Mouse (Mus musculus) liver, postnatal 0 days (tissue): ENCODE results near the gene Mark3. TPM values are rescaled to one million over a fixed set of nuclear protein-coding genes. Genes with fewer than 3 reads are reported as not detected.

Experiments
- ATAC-seq: fragments of 200-750 bp; cut with Nextera tagmentation; 2 replicates; pipeline ENCODE4 v1.8.0; 2017; ENCODE audit warnings: mild to moderate bottlenecking, moderate library complexity
- DNase-seq: peaks from one replicate; pipeline ENCODE4 v3.0.0-alpha.2; 2016
- H3K27ac ChIP-seq: fragments of 300-500 bp; sonication (generic); 2 replicates; pipeline ENCODE4 v1.5.1; 2014; ENCODE audit warnings: antibody characterized with exemption, moderate library complexity, mild to moderate bottlenecking, low read depth
- H3K27me3 ChIP-seq: fragments of 300-500 bp; sonication (generic); 2 replicates; pipeline ENCODE4 v1.6.1; 2014; ENCODE audit warnings: low read length, control low read depth, mixed read lengths; ENCODE audit not compliant: insufficient read depth
- H3K36me3 ChIP-seq: fragments of 300-500 bp; sonication (generic); replicated peaks from 2 replicates; pipeline ENCODE4 v1.6.1; 2014; ENCODE audit warnings: mild to moderate bottlenecking, control low read depth, low read length, moderate library complexity, mixed read lengths; ENCODE audit not compliant: insufficient read depth
- H3K4me1 ChIP-seq: fragments of 300-500 bp; sonication (generic); 2 replicates; pipeline ENCODE4 v1.6.1; 2014; ENCODE audit warnings: antibody characterized with exemption, mild to moderate bottlenecking, control low read depth; ENCODE audit not compliant: insufficient read depth
- H3K4me2 ChIP-seq: fragments of 300-500 bp; sonication (generic); 2 replicates; pipeline ENCODE4 v1.6.1; 2014; ENCODE audit warnings: low read depth, mild to moderate bottlenecking, low read length, moderate library complexity, mixed read lengths
- H3K4me3 ChIP-seq: fragments of 300-500 bp; sonication (generic); 2 replicates; pipeline ENCODE4 v1.5.1; 2014; ENCODE audit warnings: low read depth, low read length
- H3K9ac ChIP-seq: fragments of 300-500 bp; sonication (generic); replicated peaks from 2 replicates; pipeline ENCODE4 v1.6.1; 2014; ENCODE audit warnings: mild to moderate bottlenecking, moderate library complexity
- H3K9me3 ChIP-seq: fragments of 300-500 bp; sonication (generic); 2 replicates; pipeline ENCODE4 v1.6.1; 2016; ENCODE audit warnings: mild to moderate bottlenecking, control low read depth, low read length, mixed read lengths
- CTCF ChIP-seq: sonication (generic); IDR thresholded peaks from 2 replicates; pipeline ENCODE4 v1.5.1; 2016; ENCODE audit warnings: antibody characterized with exemption, low read depth
- EP300 ChIP-seq: IDR thresholded peaks from 2 replicates; pipeline ENCODE4 v1.6.1; 2016; ENCODE audit warnings: antibody characterized with exemption, low read depth, mild to moderate bottlenecking
- WGBS: fragments of 180-500 bp; shearing (Covaris S2); extraction: QIAGEN DNeasy Blood & Tissue Kit; methylation state at CpG from one replicate; pipeline ENCODE4 v1.1.7; 2014; ENCODE audit not compliant: insufficient replicate concordance; 5-methylcytosine and 5-hydroxymethylcytosine counted together
- polyA plus RNA-seq: library from polyadenylated mRNA; unstranded; fragments of >200 nt; fragmentation: Nextera tagmentation; extraction: Ambion mirVana; gene quantifications from 2 replicates; pipeline ENCODE4 v1.2.1, GENCODE M21; 2015

The Mark3 gene
- polyA plus RNA-seq, 1 experiment from 2014 or later: 9.5 TPM

DNA sequence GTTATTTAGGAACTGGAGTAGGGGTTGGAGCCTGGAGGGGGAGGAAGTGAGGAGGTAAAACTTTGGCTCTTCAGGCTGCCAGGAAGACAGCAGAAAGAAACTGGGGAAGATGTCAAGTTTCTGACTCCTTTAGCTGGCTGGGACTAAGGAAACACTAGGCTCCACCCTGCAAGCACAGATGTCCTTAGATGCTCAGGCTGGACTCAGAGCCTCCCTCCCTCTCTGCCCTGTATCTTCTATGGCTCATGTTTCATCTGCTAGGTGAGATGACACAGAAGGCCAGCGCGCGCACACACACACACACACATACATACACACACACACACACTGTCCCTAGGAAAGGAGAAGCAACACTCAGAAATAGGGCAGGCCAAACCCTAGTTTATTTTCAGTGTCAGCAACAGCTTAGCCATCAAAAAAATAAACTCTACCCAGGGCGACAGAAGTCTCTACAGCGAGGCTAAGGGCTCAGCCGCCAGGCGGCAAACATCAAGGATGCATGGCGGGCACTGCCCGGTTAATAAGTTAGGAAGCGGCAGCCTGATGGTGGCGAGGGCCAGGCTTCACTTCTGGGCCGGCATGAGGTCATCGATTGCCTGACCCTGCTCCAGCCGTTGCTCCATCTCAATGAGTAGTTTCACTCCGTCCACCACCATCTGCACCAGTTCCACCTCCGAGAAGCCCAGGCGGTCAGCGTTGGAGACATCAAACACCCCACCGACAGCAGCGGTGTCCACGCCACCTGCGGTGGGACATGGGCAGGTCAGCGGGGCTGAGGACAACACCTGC is 94.9 kb downstream of the Mark3 start:
- TF ChIP-seq EP300 (no peak), CTCF (peak; percentile 27)
- no peaks in the 10 kb centered on the region for H3K36me3 ChIP-seq
- WGBS: 52% methylated on average over 23 of the region's 23 CpGs
- H3K27ac ChIP-seq: peak overlapping the region; percentile 74
- peak overlapping the region; percentile 68 for H3K4me2 ChIP-seq
- H3K9ac ChIP-seq: no peak overlapping the region; the same call in 1 of the 2 replicates
- H3K4me1 ChIP-seq: peaks cover 32% of the 10 kb centered on the region
- DNase-seq (no peak), ATAC-seq (peak; percentile 71)
- no peak overlapping the region for H3K4me3 ChIP-seq
- H3K27me3 ChIP-seq: peaks cover 41% of the 10 kb centered on the region
- no peaks in the 10 kb centered on the region for H3K9me3 ChIP-seq

DNA sequence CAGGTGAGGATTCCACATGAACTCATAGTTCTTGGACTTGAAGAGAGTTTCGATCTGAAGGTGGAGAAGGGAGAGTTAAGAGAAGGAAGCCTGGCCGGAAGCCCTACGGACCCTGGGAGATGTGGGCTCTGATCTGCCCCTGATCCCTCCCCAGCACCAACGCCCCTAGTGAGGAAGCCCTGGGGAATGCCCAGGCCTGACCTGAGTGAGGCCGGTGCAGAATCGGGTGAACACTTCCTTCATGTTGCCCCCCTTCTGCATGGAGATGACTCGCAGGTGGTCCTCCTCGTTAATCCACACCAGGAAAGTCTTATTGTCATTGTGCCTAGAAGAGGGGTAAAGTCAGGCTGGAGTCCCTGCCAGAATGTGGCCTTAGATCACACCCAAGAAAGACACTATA is 95.6 kb downstream of the Mark3 start:
- Histone ChIP-seq H3K36me3 (no peaks in the 10 kb centered on the region), H3K9me3 (no peaks in the 10 kb centered on the region), H3K27ac (no peak overlapping the region), H3K9ac (no peak overlapping the region), H3K27me3 (peaks cover 42% of the 10 kb centered on the region), H3K4me3 (no peak overlapping the region), H3K4me2 (peak overlapping the region; percentile 18; the same call in 1 of the 2 replicates), H3K4me1 (peaks cover 32% of the 10 kb centered on the region)
- ATAC-seq (no peak), DNase-seq (no peak)
- 53% methylated on average over 8 of the region's 8 CpGs for WGBS
- TF ChIP-seq EP300 (no peak), CTCF (no peak)

DNA sequence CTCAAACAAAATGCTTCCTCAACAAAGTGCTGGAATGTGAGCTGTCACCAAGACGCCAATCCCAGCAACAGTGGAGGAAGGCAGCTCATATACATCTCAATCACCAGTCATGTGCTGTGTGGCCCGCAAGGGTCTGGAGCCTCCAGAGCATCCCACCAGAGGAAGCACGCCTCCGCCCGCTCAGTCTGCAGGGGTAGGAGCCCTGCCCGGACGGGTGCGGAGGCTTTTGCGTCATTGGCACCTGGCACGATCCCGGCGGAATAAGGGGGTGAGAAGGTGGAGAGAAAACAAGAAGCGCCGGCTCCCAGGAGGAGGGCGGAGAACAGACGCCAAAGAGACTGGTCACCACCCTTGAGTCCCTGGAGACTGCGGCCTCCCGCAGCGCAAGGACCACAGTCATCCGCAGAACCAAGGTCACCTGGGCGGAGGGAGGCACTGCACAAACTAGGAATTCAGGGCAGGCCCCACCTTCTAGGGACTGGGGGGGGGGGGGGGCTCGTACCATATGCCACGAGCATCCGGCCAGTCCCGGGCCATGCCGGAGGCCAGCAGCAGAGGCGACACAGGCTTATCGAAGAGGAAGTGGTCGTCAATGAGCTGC is 96.1 kb downstream of the Mark3 start:
- H3K4me3 ChIP-seq: peak overlapping the region; percentile 48; the same call in 1 of the 2 replicates
- 22% methylated on average over 28 of the region's 29 CpGs for WGBS
- H3K27me3 ChIP-seq: peaks cover 42% of the 10 kb centered on the region
- peak overlapping the region; percentile 72; the same call in 1 of the 2 replicates for H3K4me2 ChIP-seq
- no peaks in the 10 kb centered on the region for H3K9me3 ChIP-seq
- TF ChIP-seq CTCF (no peak), EP300 (no peak)
- H3K27ac ChIP-seq: no peak overlapping the region
- peaks cover 32% of the 10 kb centered on the region for H3K4me1 ChIP-seq
- ATAC-seq: no peak
- DNase-seq: no peak
- H3K9ac ChIP-seq: no peak overlapping the region
- H3K36me3 ChIP-seq: no peaks in the 10 kb centered on the region

DNA sequence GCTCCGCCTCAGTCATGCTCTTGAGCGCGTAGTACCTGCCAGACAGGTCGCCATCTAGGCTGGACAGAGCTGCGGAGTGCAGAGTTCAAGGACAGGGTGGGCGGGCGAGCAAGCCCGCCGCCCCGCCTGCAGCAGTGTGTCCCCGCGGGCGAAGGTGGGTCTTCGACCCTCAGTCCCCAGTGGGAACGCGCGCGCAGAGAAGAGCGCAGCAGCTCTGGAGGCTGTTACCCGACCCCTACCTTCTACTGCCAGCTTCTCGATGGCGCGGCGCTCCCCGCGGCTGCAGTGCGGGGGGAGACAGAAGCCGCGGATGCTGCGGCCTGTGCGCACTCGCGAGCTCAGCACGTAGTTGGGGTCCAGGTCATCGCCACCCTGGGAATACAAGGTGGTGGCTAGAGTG is 96.7 kb downstream of the Mark3 start:
- no peak for TF ChIP-seq EP300
- TF ChIP-seq CTCF: no peak
- Histone ChIP-seq H3K9ac (peak overlapping the region; percentile 46), H3K27me3 (peaks cover 42% of the 10 kb centered on the region), H3K4me2 (peak overlapping the region; percentile 72), H3K36me3 (no peaks in the 10 kb centered on the region), H3K4me3 (peak overlapping the region; percentile 48), H3K9me3 (no peaks in the 10 kb centered on the region), H3K4me1 (peaks cover 32% of the 10 kb centered on the region), H3K27ac (no peak overlapping the region)
- WGBS: 0% methylated on average over 22 of the region's 35 CpGs
- ATAC-seq (no peak), DNase-seq (no peak)

DNA sequence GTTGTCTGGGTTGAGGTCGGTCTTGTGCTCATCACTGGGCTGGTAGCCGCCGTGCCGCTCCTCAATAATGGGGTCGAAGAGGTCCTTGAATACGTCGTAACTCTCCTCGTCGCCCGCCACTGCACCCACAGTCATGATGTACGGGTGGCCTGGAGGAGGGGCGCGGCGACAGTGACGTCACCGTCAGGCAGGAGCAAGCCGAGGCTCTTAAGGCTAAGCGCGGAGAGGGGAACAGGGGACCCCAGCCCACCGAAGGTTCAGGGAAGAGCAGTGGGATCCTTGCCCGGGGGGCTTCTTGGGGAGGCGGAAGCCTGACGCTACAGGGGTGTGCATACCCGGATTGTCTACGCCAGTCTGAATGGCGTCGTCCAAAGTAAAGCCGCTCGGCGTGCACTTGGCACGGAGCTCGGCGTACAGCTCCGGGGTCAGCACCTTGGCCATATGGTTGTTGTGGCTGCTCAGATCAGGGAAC is 97.1 kb downstream of the Mark3 start:
- Histone ChIP-seq H3K27ac (no peak overlapping the region), H3K9me3 (no peaks in the 10 kb centered on the region), H3K4me1 (peaks cover 32% of the 10 kb centered on the region), H3K9ac (peak overlapping the region; percentile 46), H3K4me2 (peak overlapping the region; percentile 72), H3K27me3 (peaks cover 42% of the 10 kb centered on the region), H3K36me3 (no peaks in the 10 kb centered on the region), H3K4me3 (peak overlapping the region; percentile 48)
- no peak for DNase-seq
- TF ChIP-seq CTCF (no peak), EP300 (no peak)
- 1% methylated on average over 34 of the region's 34 CpGs for WGBS
- no peak for ATAC-seq

DNA sequence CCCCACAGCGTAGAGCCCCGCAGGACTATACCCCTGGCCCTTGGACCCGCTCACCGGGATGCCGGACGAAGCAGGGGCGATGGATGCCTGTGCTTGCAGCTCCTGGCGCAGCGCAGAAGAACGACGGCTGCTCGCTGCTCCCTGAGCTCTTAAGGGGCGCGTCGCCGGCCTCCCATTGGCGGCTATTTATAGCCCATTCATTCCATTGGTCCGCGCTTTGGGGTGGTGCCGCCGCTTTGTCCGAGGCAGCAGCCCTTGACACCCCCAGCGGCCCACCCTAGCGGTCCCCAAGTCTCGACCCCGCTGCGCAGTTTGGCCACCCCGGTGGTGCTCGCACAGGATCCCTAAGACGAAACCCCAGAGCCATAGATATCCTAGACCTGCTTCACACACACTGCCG is 97.9 kb downstream of the Mark3 start, which contains the start of gene Ckb:
Gene Ckb (minus strand): TSS at position 163 of the 400 bp plus-strand sequence.
- peak within 1 kb of the TSS; percentile 48 for H3K4me3 ChIP-seq
- TF ChIP-seq CTCF (no peak), EP300 (no peak)
- no peak for DNase-seq

More for the DNA sequence above, 97.9 kb downstream of the Mark3 start, which contains the start of gene Ckb:
- H3K4me1 ChIP-seq: peaks cover 37% of the 10 kb centered on the region
- peaks cover 42% of the 10 kb centered on the region for H3K27me3 ChIP-seq
- H3K4me2 ChIP-seq: peak within 1 kb of the TSS; percentile 72
- peak within 1 kb of the TSS; percentile 46 for H3K9ac ChIP-seq
- no peaks in the 10 kb centered on the region for H3K36me3 ChIP-seq
- WGBS: under 1% methylated on average over 30 of the region's 31 CpGs
- no peak within 1 kb of the TSS for H3K27ac ChIP-seq
- 0 out of 2 replicates have a peak, but pooled peaks have one; percentile 9 for ATAC-seq
- H3K9me3 ChIP-seq: no peaks in the 10 kb centered on the region
